Mouse (Mus musculus) lung, embryonic 14.5 days (tissue): ENCODE results near the gene Tnks2. TPM values are rescaled to one million over a fixed set of nuclear protein-coding genes. Genes with fewer than 3 reads are reported as not detected.
"Not testable (repeated sequence)": the region's sequence is repeated elsewhere in the genome, so short reads cannot be mapped to it uniquely, and the experiment has no call there.

Experiments
- ATAC-seq: fragments of 200-750 bp; cut with Nextera tagmentation; 2 replicates; pipeline ENCODE4 v1.8.0; 2017; ENCODE audit warnings: mild to moderate bottlenecking, moderate TSS enrichment, moderate library complexity; ENCODE audit not compliant: insufficient read depth
- DNase-seq: peaks from one replicate; pipeline ENCODE4 v3.0.0-alpha.2; 2015
- H3K27ac ChIP-seq: fragments of 300-500 bp; sonication (generic); 2 replicates; pipeline ENCODE4 v1.5.1; 2014; ENCODE audit warnings: low read depth, mild to moderate bottlenecking, moderate library complexity
- H3K27me3 ChIP-seq: fragments of 300-500 bp; sonication (generic); 2 replicates; pipeline ENCODE4 v1.6.1; 2014; ENCODE audit warnings: low read length, control low read depth; ENCODE audit not compliant: insufficient read depth
- H3K36me3 ChIP-seq: fragments of 300-500 bp; sonication (generic); 2 replicates; pipeline ENCODE4 v1.6.1; 2014; ENCODE audit warnings: control low read depth; ENCODE audit not compliant: insufficient read depth
- H3K4me1 ChIP-seq: fragments of 300-500 bp; sonication (generic); 2 replicates; pipeline ENCODE4 v1.6.1; 2014; ENCODE audit warnings: antibody characterized with exemption, control low read depth; ENCODE audit not compliant: insufficient read depth
- H3K4me2 ChIP-seq: fragments of 300-500 bp; sonication (generic); 2 replicates; pipeline ENCODE4 v1.6.1; 2014; ENCODE audit warnings: mild to moderate bottlenecking
- H3K4me3 ChIP-seq: fragments of 300-500 bp; sonication (generic); 2 replicates; pipeline ENCODE4 v1.5.1; 2014; ENCODE audit warnings: low read depth, low read length
- H3K9ac ChIP-seq: fragments of 300-500 bp; sonication (generic); 2 replicates; pipeline ENCODE4 v1.6.1; 2014
- H3K9me3 ChIP-seq: fragments of 300-500 bp; sonication (generic); 2 replicates; pipeline ENCODE4 v1.6.1; 2016; ENCODE audit warnings: low read depth, low read length, control low read depth
- CTCF ChIP-seq: IDR thresholded peaks from 2 replicates; pipeline ENCODE4 v1.5.1; 2016; ENCODE audit warnings: antibody characterized with exemption, low read depth
- WGBS: fragments of 180-500 bp; shearing (Covaris S2); extraction: QIAGEN DNeasy Blood & Tissue Kit; methylation state at CpG from one replicate; pipeline ENCODE4 v1.1.7; 2014; 5-methylcytosine and 5-hydroxymethylcytosine counted together
- polyA plus RNA-seq: library from polyadenylated mRNA; unstranded; fragments of >200 nt; fragmentation: Nextera tagmentation; extraction: Ambion mirVana; gene quantifications from 2 replicates; pipeline ENCODE4 v1.2.1, GENCODE M21; 2014

Tnks2 gene
- polyA plus RNA-seq, 1 experiment from 2014 or later = 87.2 TPM

- WGBS = 44% methylated on average over 8 of the region's 8 CpGs
- ATAC-seq (no peak), DNase-seq (no peak)
- Histone ChIP-seq H3K4me3 (no peak overlapping the region), H3K4me2 (no peak overlapping the region), H3K9me3 (no peaks in the 10 kb centered on the region), H3K27me3 (no peaks in the 10 kb centered on the region), H3K4me1 (no peaks in the 10 kb centered on the region), H3K36me3 (no peaks in the 10 kb centered on the region), H3K27ac (no peak overlapping the region), H3K9ac (no peak overlapping the region)
- no peak for TF ChIP-seq CTCF
Measured at GRCm38 (mm10) chr19:36812011-36812410, 22.0 kb upstream of the Tnks2 start.

DNA sequence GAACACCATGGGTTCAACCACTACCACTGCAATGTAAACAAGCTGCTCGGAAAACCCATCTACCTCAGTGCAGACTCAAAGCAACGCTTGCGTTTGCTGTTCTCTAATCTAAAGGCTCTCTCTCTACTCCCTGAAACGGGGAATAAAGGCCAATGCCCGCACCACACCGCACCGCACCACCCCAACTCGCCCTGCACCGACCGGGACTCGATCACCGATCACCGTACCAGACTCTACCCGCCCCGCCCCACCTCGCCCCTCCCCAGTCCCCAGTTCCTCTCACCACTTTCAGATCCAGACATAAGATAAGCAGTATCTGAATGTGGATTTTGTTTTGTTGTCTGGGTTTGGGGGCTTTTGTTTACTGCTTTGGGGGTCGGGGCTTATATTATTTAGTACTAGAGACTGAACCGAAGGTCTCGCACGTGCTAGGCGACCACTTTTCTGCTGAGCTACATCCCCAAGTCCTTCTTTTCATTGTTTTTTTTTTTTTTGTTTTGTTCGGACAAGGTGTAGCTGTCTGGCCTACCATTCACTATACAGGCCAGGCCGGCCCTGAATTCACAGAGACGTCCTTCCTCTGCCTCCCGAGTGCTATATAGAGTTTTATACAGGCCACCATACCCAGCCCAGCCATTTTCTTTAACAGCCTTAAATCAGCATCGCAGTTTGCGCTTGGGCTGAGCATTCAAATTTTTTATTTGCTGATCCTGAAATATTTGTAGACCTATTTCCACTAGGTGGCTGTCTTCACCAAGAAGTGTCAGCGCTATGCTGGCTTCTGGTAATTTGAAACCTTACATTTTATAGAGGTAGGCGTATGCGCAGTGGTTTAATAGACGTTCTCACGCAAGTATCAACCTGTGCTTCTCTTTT is 18.4 kb upstream of the Tnks2 start:
- TF ChIP-seq CTCF = peak; percentile 78
- DNase-seq = peak; percentile 92
- Histone ChIP-seq H3K4me2 (peak overlapping the region; percentile 57), H3K9ac (peak overlapping the region; percentile 33), H3K9me3 (no peaks in the 10 kb centered on the region), H3K27me3 (no peaks in the 10 kb centered on the region), H3K4me1 (peaks cover 7% of the 10 kb centered on the region; the same call in 1 of the 2 replicates), H3K4me3 (no peak overlapping the region), H3K36me3 (no peaks in the 10 kb centered on the region), H3K27ac (no peak overlapping the region)
- WGBS = 13% methylated on average over 32 of the region's 32 CpGs
- peak; percentile 67 for ATAC-seq

DNA sequence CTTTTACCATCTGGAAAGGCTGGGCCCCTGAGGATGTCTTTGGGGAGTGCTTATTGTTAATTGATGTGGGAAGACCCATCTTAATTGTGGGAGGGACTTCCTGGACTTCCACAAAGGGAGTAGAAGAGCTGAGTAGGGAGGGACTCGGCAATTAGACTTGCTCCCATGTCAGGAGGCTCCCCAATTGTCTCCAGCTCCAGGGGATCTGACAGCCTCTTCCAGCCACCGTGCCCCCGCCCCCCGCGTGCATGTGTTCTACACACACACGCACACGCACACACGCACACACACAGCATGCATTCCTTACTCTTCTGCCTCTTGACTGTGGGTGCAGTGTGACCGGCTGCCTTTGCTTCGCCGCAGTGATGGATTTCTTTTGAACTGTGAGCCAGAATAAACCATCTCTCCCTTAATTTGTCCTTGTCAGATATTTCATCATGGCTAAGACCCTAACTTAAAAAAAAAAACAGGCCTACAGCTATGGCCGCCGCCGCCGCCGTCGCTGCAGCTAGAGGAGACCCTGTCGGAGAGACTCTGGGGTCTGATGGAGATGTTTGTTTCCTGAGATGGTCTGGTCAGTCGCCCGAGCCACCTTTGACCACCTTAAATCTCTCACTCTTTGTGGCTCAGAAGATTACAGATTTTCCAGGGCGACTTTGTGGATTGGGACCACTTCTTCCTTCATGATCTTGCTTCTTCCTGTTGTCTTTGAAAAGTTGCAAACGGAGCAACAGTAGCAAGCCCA is 15.7 kb upstream of the Tnks2 start:
- Histone ChIP-seq H3K9ac (peak overlapping the region; percentile 56), H3K4me3 (peak overlapping the region; percentile 34), H3K36me3 (no peaks in the 10 kb centered on the region), H3K27me3 (no peaks in the 10 kb centered on the region), H3K9me3 (no peaks in the 10 kb centered on the region), H3K27ac (peak overlapping the region; percentile 36; the same call in 1 of the 2 replicates), H3K4me2 (peak overlapping the region; percentile 68), H3K4me1 (peaks cover 7% of the 10 kb centered on the region; the same call in 1 of the 2 replicates)
- no peak for TF ChIP-seq CTCF
- 4% methylated on average over 22 of the region's 22 CpGs for WGBS
- ATAC-seq (peak; percentile 62), DNase-seq (peak; percentile 59)

DNA sequence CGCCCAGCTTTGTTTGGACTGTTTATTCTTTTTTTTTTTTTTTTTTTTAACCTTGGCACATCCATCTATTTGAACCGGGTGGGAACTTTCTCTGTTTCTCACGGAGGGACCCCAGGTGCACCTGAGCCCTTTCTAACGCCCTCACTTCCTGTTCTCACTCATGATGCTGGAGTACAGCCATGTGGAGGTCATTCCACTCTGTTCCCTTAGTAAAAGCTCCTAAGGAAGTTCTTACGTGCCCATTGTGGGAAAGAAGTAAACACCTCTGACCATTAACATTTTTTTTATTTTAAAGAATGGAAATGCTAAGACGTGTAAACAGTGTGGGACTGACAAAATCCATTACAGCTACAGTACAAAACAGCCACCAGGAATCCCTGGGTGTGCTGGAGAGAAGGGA is 14.8 kb upstream of the Tnks2 start:
- TF ChIP-seq CTCF = no peak
- no peak for DNase-seq
- no peak overlapping the region; the same call in 1 of the 2 replicates for H3K27ac ChIP-seq

DNA sequence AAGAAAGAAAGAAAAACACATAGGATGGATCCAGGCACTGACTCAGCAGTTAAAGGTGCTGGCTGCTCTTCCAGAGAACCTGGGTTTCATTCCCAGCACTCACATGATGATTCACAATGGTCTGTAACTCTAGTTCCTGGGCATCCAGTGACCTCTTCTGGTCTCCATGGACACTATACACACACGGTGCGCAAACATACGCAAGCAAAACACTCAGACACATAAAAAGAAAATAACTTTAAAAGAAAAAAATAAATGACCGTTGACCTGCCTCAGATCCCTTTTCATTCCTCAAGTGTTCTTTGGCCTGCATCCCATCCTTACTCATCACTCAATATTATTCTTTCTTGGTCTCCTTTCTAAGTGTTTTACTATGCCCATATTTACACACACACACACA is 13.6 kb upstream of the Tnks2 start:
- Histone ChIP-seq H3K27ac (no peak overlapping the region), H3K27me3 (no peaks in the 10 kb centered on the region), H3K9me3 (no peaks in the 10 kb centered on the region), H3K36me3 (no peaks in the 10 kb centered on the region), H3K4me2 (no peak overlapping the region), H3K4me1 (peaks cover 7% of the 10 kb centered on the region; the same call in 1 of the 2 replicates), H3K9ac (no peak overlapping the region), H3K4me3 (no peak overlapping the region)
- 66% methylated on average over 4 of the region's 4 CpGs for WGBS
- DNase-seq (peak; percentile 40), ATAC-seq (no peak)
- no peak for TF ChIP-seq CTCF

More for the DNA sequence above, 14.8 kb upstream of the Tnks2 start:
- Histone ChIP-seq H3K4me3 (no peak overlapping the region), H3K9ac (no peak overlapping the region), H3K9me3 (no peaks in the 10 kb centered on the region), H3K36me3 (no peaks in the 10 kb centered on the region), H3K4me2 (no peak overlapping the region), H3K27me3 (no peaks in the 10 kb centered on the region), H3K4me1 (peaks cover 7% of the 10 kb centered on the region; the same call in 1 of the 2 replicates)
- 67% methylated on average over 6 of the region's 6 CpGs for WGBS
- ATAC-seq = no peak

DNA sequence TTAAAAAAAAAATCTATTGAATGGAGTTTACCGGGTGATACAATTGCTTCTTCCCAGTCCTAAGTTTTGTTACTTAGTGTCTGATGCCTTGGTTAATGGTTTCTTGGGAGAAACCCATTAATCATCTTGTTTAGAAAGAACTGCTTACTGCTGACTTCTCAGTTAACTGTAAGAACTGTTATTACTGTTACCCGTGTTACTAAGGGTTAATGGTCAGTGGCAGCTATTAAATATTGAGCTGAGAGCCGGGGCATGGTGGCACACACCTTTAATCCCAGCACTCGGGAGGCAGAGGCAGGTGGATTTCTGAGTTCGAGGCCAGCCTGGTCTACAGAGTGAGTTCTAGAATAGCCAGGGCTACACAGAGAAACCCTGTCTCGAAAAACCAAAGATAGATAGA is 12.7 kb upstream of the Tnks2 start:
- not testable (repeated sequence) for ATAC-seq, H3K36me3 ChIP-seq
- WGBS = 63% methylated on average over 6 of the region's 6 CpGs

DNA sequence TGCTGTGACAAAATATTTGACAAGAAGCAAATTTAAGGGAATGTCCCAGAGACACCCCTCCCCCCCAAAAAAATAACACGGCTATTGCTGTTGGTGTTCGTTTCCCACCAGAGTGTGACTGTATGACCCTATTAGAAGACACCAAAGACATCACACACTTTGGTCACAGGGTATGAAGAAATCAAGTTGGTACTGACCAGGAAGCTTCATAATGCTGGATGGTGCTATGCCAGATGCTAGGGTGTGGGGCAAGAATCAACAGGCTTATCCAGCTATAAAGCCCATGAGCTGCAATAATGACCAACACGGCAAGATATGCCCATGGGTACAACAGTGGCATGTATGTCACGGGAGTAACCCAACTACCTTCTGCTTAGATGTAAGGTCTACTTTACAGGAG is 11.3 kb upstream of the Tnks2 start:
- no peak for TF ChIP-seq CTCF
- H3K9me3 ChIP-seq = no peaks in the 10 kb centered on the region
- WGBS = 91% methylated on average over 4 of the region's 4 CpGs
- peaks cover 7% of the 10 kb centered on the region; the same call in 1 of the 2 replicates for H3K4me1 ChIP-seq
- no peak overlapping the region for H3K27ac ChIP-seq
- no peaks in the 10 kb centered on the region for H3K36me3 ChIP-seq
- H3K4me2 ChIP-seq = no peak overlapping the region
- no peak overlapping the region for H3K9ac ChIP-seq
- ATAC-seq (no peak), DNase-seq (no peak)
- H3K4me3 ChIP-seq = no peak overlapping the region
- no peaks in the 10 kb centered on the region for H3K27me3 ChIP-seq

More for the DNA sequence above, 12.7 kb upstream of the Tnks2 start:
- H3K4me3 ChIP-seq, H3K27me3 ChIP-seq, H3K4me1 ChIP-seq, DNase-seq, H3K27ac ChIP-seq, H3K9ac ChIP-seq, H3K4me2 ChIP-seq, H3K9me3 ChIP-seq: not testable (repeated sequence)
